Mouse (Mus musculus): Measurements from ENCODE around the gene Csf2.

Csf2 gene

DNA sequence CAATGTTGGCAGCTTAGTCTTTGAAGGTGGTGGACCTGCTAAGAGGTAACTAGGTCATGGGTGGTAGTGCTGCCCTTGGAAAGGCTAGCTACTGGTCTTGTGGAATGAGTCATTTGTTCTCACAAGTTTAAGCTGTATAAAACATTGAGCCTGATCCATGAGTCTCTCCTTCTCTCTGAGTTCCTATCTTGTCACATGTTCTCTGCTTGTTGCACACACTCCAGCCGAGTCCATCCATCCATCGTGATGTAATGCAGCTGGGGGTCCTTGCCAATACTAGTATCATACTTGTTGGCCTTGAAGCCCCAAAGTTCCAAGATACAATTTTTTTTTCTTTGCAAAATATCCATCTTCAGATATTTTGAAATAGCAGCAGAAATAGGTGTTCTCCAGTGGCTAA is 22.0 kb downstream of the Csf2 start:
- DNase-seq: no peak

- no peak for DNase-seq
Observed at GRCm38 (mm10) chr11:54224475-54224986, 24.9 kb downstream of the Csf2 start.

DNA sequence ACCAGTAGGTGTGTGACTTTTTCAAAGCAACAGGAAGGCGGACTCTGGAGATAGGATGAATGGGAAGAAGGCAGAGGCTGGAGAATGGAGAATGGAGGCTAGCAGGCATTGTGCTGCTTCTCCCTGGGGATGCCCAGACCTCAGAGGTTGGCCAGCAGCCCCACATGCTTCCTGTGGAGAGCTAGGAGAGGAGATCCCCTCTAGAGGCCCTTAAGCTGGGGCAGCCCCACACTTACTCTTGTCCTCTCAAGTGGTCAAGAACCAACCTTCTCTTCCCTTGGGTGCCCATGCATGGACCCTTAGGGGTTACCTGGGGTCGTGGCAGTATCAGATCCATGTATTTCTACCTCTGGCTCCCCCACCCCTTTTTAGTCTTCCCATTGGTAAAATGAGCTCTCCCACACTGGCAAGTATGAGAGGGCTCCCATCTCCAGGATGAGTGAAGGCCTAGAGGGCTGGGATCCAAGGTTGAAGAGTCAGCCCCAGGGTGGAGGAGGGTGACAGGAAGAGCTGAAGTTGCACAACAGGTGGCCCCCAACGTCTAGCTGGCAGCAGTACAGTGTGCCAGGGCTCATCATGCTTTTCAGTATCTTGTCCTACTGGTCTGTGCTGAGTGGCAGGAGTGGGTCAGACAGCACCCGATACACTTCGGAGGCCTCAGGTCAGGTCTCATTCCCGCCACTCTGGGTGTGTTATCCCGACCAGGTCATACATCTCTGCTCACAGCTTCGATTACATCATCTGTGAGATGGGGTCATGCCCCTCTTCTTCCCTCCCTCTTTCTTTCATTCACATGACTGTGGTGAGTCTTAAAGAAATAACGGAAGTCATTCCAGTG is 25.6 kb downstream of the Csf2 start:
- no peak for DNase-seq

GRCm38 (mm10) chr11:54219903-54220740 is 29.3 kb downstream of the Csf2 start:
- no peak for DNase-seq

DNA sequence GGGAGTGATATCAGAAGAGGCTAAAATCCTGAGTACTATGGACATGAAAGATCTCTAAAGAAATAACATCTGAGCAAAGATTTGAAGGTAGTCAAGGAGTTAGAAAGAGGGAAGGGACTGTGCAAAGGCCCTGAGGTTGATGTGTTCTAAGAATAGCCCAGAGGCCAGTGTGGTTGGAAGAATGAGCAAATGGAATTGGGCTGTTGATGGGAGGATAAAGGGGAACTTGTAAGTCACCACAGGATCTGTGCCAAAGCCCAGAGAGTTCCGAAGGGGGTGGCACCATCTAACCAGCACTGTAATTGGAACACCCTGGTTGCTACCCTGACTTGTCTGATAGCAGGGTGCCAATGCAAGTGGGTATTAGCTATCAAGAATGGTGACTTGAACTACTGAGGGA is 30.3 kb downstream of the Csf2 start:
- no peak for DNase-seq

DNA sequence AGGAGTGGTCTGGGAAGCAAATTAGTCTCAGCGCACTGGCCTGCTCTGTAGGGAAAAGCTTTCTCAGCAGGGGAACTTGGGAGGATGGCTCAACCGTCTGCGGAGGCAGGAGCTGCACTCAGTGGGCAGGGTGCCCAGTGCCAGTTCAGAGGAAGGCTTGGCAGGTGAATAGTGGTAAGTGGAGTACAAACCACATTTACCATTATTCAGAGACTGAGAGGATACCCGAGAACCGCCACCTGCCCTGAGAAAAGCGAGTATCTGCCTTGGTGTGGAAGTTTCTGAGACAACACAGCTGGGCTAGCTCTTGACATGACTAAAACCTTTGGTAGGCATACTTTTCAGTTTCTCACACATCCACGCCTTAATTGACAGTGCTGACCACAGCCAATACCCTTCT is 32.1 kb downstream of the Csf2 start:
- no peak for DNase-seq

- DNase-seq: no peak
Observed at GRCm38 (mm10) chr11:54216091-54216490, 33.4 kb downstream of the Csf2 start.

DNA sequence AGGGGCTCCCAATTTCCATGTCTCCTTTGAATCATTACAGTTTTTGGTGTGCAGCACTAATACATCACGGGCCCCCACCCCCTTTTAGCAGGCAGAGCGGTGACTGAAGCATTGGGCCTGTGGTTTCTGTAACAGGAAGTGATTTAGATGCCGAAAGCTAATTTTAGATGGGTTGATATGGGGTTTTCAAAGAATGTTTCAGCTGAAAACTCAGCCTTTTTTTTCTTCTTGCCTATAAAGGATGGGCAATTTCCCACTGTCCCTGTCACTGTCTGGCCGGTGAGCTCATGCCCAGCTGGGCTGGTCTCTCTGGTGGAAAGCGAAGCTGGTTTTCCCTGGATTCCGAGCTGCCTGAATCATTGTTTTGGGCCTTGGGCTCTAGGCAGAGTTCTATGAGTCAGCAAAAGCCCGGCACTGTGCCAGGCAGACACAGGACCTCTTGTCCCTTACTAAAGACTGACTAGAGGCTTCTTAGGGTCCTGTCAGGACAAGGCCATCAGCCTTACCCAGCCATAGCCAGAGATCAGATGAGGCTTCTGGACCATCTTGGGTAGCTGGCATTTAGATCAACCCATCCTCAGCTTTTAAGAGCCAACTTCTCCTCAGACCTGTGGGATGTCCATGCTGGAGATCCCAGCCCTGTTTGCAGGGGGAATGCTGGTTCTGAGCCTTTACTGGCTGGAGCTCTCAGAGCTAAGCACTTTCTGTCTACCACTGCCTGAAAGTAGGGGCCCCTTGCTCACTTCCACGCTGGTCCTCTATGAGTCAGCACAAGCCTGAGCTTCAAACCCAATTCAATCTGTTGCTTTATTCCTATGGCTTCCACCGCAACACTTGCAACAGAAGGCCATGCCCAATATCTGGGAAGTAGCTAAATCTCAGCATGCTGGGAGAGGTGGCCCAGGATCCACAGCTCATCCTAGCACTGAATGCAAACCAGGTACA is 34.7 kb downstream of the Csf2 start:
- DNase-seq: no peak

GRCm38 (mm10) chr11:54213631-54214030 is 35.8 kb downstream of the Csf2 start:
- no peak for DNase-seq

DNA sequence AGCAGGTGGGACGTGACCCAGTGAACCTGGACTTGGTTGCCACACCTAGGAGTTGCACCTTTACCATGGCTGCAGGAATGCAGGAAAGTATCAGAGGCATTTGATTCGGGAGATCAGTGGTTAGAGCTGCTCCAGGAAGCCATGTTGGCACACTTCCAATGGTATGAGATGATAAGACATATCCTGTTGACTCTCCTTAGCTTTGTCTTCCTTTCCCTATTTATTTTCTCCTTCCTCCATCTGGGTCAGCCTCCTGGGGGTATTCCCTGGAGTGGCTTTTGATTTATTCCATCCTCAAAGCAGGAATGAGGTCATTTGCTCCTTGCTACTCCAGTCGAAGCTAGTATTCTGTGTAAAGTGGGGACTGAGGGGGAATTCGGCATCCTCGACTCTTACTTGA is 42.5 kb downstream of the Csf2 start:
- no peak for DNase-seq

DNA sequence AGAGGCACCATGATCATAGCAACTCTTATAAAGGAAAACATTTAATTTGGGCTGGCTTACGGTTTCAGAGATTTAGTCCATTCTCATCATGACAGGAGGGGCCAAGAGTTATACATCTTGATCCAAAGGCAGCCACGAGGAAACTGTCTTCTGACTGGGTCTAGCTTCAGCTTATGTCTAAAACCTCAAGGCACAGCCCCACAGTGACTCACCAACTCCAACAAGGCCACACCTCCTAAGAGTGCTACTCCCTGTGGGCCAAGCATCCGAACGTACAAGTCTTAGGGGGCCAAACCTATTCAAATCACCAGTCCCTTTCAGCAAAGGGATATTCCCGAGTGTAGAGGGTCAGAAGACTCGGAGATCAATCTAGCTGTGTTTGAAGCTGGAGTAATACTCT is 44.1 kb downstream of the Csf2 start:
- DNase-seq: no peak

DNA sequence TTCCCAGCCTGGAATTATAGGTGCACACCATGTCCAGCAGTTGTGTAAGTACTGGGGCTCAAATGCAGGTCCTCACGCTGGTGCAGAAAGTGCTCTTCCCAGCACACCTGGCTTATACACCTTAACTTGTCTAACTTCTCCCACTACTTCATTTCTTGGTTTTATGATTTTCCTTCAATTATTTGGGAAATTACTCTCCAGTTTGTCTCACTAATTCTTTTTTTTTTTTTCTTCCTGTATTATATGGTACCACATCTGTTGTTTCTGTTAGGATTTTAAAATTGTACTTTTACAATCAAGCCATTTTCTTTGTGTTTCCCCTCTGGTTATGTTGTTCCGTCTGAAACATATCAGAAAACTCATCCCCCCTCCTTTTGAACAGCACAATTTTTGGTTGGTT is 44.7 kb downstream of the Csf2 start:
- DNase-seq: no peak

GRCm38 (mm10) chr11:54203162-54203561 is 46.3 kb downstream of the Csf2 start:
- no peak for DNase-seq

DNA sequence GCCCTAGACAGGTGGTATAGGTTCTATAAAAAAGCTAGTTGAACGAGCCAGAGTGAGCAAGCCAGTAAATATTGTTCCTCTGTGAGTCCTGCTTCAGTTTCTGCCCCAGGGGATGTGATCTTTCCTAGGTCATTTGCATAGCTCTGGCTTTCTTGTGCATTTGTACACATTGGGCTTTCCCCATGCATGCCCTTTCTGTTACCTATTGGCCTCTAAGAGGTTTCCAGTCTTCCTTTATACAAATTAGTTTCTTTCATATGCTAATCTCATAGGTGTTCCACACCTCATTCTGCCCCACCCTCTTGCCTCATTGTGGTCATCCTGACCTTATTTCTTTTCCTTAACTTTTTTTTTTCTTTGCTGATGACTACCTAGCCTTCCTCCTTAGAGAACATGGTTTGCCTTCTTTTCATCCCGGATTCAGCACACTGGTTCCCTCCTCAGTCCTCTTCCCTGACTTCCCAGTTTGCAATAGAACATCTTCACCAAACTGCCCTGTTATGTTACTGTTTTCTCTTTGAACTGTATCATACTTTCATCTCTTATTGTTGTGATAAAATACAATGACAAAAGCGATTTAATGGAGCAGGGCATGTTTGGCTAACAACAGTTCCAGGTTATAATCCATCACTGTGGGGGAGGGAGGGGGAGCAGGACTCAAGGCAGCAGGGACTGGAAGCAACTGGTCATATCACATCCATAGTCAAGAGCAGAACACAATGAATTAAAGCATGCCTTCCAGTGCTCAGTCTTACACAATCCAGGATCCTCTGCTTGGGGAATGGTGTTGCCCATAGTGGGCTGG is 47.4 kb downstream of the Csf2 start:
- no peak for DNase-seq

DNA sequence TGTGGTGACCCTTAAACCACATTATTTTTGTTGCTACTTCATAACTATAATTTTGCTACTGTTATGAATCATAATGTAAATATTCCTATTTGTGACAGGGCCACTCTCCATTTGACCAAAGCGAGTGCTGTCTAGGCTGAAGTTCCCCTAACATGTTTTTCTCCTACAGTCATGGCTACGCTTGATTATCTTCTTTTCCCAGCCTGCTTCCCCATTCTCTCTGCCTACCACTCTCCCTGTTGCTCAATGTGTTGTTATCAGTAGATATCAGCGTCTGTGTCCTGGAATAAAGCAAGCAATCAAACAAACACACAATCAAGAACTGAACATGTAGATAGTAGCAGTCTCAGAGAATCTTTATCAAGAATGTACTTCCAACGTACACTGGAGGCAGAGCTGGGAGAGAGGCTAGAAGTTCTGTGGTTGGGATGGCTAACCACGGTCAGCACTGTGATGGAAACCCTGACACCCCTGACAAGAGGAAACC is 48.1 kb downstream of the Csf2 start:
- no peak for DNase-seq
